Mouse (Mus musculus): ENCODE data around the gene Cfd. TPM values are rescaled to one million over a fixed set of nuclear protein-coding genes. Genes with fewer than 3 reads are reported as not detected.

Gene Cfd
- total RNA-seq, 2 experiments from 2014 or later = 3.6 to 16.6 TPM

DNA sequence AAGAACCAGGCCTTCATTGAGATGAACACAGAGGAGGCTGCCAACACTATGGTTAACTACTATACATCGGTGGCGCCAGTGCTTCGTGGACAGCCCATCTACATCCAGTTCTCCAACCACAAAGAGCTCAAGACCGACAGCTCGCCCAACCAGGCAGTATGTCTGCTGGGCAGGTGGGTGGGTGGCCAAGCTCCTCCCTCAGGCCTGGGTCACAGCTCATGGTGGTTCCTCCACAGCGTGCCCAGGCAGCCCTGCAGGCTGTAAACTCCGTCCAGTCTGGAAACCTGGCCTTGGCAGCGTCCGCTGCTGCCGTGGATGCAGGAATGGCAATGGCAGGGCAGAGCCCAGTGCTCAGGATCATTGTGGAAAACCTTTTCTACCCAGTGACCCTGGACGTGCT, 31.5 kb upstream of the Cfd start:
- intact Hi-C loops (cut with DNase I; ENCODE audit: low total_unique reads) = no loop called here
- DNase-seq = peak; percentile 56

DNA sequence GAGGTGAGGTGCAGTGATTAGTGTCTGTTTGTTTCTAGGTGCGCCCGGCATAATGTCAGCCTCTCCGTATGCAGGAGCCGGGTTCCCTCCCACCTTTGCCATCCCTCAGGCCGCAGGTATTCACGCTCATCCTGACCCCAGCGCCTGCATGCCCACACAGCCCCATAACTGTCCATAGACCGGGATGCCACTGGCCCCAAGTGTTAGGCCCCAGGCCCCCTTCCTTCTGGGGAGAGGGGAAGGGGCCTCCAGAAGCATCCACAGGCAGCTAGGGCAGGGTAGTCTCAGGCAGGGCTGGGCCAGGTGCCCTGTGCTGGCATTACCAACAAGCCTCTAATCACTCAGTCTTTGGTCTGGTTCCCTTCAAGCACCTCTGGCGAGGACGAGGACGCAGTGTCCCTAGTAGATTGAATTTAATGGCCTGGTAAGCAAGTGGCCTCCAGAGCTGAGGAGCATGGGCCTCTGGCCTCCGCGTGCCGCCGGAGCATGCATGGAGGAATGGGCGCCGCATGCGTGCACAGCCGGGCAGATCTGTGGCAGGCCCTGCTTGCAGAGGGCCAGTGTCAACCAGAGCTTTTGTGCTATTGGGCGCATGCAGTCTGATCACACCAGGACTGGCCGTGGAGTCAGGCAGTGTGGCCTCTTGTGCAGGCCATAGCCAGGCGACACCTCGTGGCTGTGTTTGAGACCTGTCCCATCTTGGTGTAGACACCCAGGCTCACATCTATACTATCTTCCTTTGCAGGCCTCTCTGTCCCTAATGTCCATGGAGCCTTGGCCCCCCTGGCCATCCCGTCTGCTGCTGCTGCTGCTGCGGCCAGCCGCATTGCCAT, 30.4 kb upstream of the Cfd start:
- intact Hi-C loops (cut with DNase I; ENCODE audit: low total_unique reads) = no loop called here
- DNase-seq = no peak

DNA sequence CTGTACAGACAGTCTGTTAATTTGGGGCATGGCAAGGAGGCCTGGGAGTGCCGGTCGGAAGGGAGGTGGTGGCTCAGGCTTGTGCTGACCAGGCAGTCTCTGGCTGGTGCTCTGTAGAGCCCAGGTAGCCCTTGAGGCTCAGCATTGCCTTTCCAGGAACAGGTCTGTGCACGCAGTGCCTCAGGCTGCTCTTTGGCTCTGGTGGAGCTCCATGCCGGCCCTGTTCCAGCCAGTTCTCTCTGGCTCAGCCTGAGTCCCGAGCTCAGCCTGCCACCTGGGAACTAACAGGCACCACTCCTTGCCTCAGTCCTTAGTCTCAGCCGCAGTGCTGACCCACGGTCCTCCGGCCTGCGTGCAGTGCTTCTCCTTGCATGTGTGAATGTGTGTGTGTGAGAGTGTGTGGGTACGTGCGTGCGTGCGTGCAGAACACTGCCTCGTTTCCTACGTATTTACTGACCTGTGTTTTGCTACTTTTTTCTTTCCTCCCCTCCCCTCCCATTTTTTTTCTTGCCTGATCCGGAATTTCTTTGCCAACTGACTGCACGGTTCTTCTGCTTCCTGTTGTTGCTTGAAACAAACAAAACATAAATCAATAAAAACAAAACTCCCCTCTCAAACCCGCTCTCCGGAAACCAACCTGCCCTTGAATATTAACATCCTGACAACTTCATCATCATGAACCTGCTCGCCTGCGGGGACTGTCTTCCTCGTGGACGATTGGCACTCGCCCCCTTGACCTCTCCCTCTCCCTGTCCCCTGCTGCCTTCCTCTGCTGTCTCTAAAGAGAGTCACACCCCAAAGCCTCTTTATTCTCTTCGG, 29.2 kb upstream of the Cfd start:
- DNase-seq = no peak
- intact Hi-C loops (cut with DNase I; ENCODE audit: low total_unique reads) = no loop called here

GRCm38 (mm10) chr10:79862049-79862788, 28.4 kb upstream of the Cfd start:
- intact Hi-C loops (cut with DNase I; ENCODE audit: low total_unique reads) = no loop called here
- no peak for DNase-seq

- no peak for DNase-seq
- intact Hi-C loops (cut with DNase I; ENCODE audit: low total_unique reads) = no loop called here
Observed at GRCm38 (mm10) chr10:79862925-79863324, 27.7 kb upstream of the Cfd start.

DNA sequence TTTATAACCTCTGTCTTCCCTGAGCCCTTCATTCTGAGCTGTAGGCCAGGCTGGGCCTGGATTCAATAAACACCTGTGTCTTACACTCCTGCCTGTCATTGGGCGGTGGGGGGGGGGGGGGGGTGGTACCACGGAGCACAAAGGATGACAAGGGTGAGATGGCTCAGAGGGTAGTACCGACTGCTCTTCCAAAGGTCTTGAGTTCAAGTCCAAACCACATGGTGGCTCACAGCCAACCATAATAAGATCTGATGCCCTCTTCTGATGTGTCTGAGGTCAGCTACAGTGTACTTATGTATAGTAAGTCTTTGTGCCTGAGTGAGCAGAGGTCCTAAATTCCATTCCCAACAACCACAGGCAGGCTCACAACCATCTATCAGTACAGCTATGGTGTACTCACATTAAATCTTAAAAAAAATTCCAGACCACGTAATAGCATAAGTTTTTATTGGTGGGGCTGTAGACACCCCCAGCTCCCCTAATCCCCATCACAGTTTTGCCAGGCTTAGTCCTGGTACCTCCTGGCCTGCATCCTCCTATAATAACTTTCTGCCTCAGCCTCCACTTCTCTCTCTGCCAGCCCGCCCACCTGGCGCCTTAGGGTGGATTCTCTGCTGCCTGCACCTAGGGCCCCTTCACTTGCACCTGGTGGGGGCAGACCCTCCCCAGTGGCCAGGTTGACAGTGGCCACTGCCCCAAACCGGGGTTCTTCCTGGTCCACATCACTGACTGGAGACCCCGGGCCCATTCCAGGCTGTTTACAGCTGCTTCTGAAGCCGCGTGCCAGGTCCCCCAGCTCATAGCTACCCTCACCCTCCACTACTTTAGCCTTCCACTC, 26.1 kb upstream of the Cfd start:
- no peak for DNase-seq
- intact Hi-C loops (cut with DNase I; ENCODE audit: low total_unique reads) = no loop called here

GRCm38 (mm10) chr10:79865189-79865601, 25.5 kb upstream of the Cfd start:
- intact Hi-C loops (cut with DNase I; ENCODE audit: low total_unique reads) = no loop called here
- DNase-seq = no peak

- DNase-seq = no peak
- intact Hi-C loops (cut with DNase I; ENCODE audit: low total_unique reads) = no loop called here
Observed at GRCm38 (mm10) chr10:79865801-79866295, 24.8 kb upstream of the Cfd start.

GRCm38 (mm10) chr10:79866601-79867000, 24.1 kb upstream of the Cfd start:
- no peak for DNase-seq
- intact Hi-C loops (cut with DNase I; ENCODE audit: low total_unique reads) = no loop called here

DNA sequence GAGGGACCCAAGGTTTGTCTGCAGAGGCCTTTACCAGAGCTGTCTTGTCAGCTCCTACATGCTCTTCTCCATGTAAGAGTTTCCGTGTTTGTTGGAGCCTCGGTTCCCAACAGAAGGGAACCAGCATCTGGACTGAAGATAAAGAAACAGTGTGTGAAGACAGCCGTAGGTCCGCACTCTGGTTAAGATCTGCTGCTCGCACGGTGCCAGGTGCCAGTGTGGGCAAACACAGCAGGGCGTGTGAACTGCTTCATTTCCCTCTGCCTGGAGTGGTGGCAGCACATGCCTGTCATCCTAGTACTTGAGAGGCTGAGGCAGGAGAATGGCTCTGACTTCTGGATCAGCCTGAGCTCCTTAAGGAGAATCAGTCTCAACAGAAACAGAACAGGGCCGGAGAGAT, 18.8 kb upstream of the Cfd start:
- DNase-seq = no peak
- intact Hi-C loops (cut with DNase I; ENCODE audit: low total_unique reads) = loop anchor here (5.0 kb wide), 1 partner anchor 45 kb away; no protein-coding TSS in a partner anchor

- DNase-seq = no peak
- intact Hi-C loops (cut with DNase I; ENCODE audit: low total_unique reads) = loop anchor here (5.0 kb wide), 1 partner anchor 46 kb away; no protein-coding TSS in a partner anchor
Observed at GRCm38 (mm10) chr10:79872862-79873261, 17.8 kb upstream of the Cfd start.

GRCm38 (mm10) chr10:79873313-79873712, 17.3 kb upstream of the Cfd start:
- DNase-seq = no peak
- intact Hi-C loops (cut with DNase I; ENCODE audit: low total_unique reads) = loop anchor here (5.0 kb wide), 1 partner anchor 46 kb away; no protein-coding TSS in a partner anchor

DNA sequence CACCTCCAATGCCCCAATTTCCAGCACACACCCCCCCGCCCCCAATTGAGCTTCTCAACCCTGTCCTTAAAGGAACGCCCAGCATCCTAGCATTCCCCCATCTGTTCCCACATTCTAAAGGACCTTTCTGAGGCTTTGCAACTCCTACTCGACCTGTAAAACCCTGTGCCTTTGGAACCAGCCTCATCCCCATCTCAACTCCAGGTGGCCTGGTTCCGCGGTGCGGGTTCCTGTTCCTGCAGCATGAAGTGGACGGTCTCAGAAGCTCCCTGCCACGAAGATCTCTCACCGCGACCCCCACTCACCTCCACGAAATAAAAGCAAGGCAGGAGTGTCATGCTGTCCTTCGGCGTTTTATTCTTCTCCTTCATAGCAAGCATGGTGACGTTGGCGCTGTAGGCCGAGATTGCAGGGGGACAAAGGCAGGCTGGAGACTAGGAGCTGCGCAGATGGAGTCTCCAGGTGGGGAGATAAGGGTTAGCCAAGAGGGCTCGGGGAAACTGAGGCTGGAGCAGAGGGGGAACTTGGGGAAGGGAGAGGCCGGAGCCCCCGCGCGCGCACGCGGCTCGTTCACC, 16.9 kb upstream of the Cfd start:
- DNase-seq = no peak
- intact Hi-C loops (cut with DNase I; ENCODE audit: low total_unique reads) = loop anchor here (5.0 kb wide), 1 partner anchor 47 kb away; no protein-coding TSS in a partner anchor

- no peak for DNase-seq
- intact Hi-C loops (cut with DNase I; ENCODE audit: low total_unique reads) = loop anchor here (5.0 kb wide), 1 partner anchor 47 kb away; no protein-coding TSS in a partner anchor
Observed at GRCm38 (mm10) chr10:79874290-79874862, 16.3 kb upstream of the Cfd start, which contains the start of the genes Prtn3 and Plppr3. Gene Prtn3 (plus strand): TSS chr10:79874476. Gene Plppr3 (minus strand): TSS chr10:79874634.

DNA sequence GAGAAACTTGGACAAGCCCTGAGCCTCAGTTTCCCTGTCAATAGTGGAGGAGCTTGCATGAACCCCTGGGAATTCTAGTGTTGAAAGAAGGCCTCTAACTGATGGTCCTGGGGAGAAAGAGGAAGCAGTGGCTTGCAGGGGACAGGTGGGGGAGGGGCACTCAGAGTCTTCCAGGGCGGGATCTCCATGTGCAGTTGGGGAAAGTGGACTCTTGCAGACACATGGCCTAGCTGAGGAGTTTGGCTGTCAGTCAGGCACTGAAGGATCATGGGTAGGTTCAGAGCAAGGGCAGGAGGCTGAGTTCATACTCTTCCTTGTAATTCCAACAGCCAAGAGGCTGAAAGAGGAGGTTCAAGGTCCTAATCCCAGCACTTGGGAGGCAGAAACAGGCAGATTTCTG, 13.5 kb upstream of the Cfd start:
- no peak for DNase-seq
- intact Hi-C loops (cut with DNase I; ENCODE audit: low total_unique reads) = no loop called here

GRCm38 (mm10) chr10:79877757-79878156, 12.9 kb upstream of the Cfd start:
- peak; percentile 64 for DNase-seq
- intact Hi-C loops (cut with DNase I; ENCODE audit: low total_unique reads) = no loop called here

DNA sequence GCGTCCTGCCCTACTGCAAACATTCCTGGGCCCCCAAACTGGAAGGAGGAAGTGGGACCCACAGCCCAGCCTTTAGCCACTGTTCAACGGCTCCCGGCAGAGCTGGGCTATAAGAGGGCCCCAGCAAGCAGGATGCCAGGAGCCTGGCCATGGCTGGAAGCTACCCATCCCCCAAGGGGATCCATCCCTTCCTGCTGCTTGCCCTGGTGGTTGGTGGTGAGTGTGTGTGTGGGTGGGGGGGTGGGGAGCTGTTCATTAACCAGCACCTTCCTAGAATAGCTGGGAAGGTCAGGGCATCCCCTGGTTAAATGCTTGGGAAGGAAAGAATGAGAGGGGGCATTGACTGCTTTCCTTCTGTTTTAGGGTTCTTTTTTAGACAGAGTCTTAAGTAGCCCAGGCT, 11.1 kb upstream of the Cfd start:
- DNase-seq = no peak
- intact Hi-C loops (cut with DNase I; ENCODE audit: low total_unique reads) = no loop called here

- intact Hi-C loops (cut with DNase I; ENCODE audit: low total_unique reads) = loop anchor here (5.0 kb wide), 2 partner anchors 37 to 48 kb away; partner anchors contain the start of gene Kiss1r
- no peak for DNase-seq
Observed at GRCm38 (mm10) chr10:79880721-79881120, 9.9 kb upstream of the Cfd start.

All from gastrocnemius, postnatal 14 days (tissue).